Mouse (Mus musculus) liver, adult 2 months (tissue): ENCODE measurements around the gene Tesmin.

ENCODE experiments used
- CTCF ChIP-seq: fragments of 200-500 bp; IDR thresholded peaks from 2 replicates; pipeline ENCODE4 v1.5.1; 2011; ENCODE audit warnings: low read depth, low read length, control low read depth
- POLR2A ChIP-seq: fragments of 200-500 bp; IDR thresholded peaks from 2 replicates; pipeline ENCODE4 v1.6.1; 2011; ENCODE audit warnings: low read length, control low read depth; ENCODE audit not compliant: insufficient read depth; ENCODE audit errors: extremely low read depth

- TF ChIP-seq CTCF (no peak), POLR2A (no peak)
Measured at GRCm38 (mm10) chr19:3343929-3344328, 44.7 kb upstream of the Tesmin start.
